Mouse (Mus musculus) embryonic facial prominence, embryonic 10.5 days (tissue): Measurements from ENCODE around the gene Ccdc18. TPM values are rescaled to one million over a fixed set of nuclear protein-coding genes. Genes with fewer than 3 reads are reported as not detected.
"Not testable (repeated sequence)": the region's sequence is repeated elsewhere in the genome, so short reads cannot be mapped to it uniquely, and the experiment has no call there.

Source experiments
- DNase-seq: peaks from one replicate; pipeline ENCODE4 v3.0.0-alpha.2; 2017; ENCODE audit warnings: low spot score
- H3K27ac ChIP-seq: fragments of 300-500 bp; sonication (generic); replicated peaks from 2 replicates; pipeline ENCODE4 v1.5.1; 2016; ENCODE audit warnings: mild to moderate bottlenecking
- H3K27me3 ChIP-seq: fragments of 300-500 bp; sonication (generic); replicated peaks from 2 replicates; pipeline ENCODE4 v1.6.1; 2016; ENCODE audit warnings: low read depth, mild to moderate bottlenecking; ENCODE audit not compliant: poor library complexity, severe bottlenecking
- H3K36me3 ChIP-seq: fragments of 300-500 bp; sonication (generic); replicated peaks from 2 replicates; pipeline ENCODE4 v1.6.1; 2016; ENCODE audit warnings: mild to moderate bottlenecking, moderate library complexity
- H3K4me1 ChIP-seq: fragments of 300-500 bp; sonication (generic); 2 replicates; pipeline ENCODE4 v1.6.1; 2016
- H3K4me3 ChIP-seq: fragments of 300-500 bp; sonication (generic); 2 replicates; pipeline ENCODE4 v1.5.1; 2016; ENCODE audit warnings: mild to moderate bottlenecking, moderate library complexity
- H3K9me3 ChIP-seq: fragments of 300-500 bp; sonication (generic); 2 replicates; pipeline ENCODE4 v1.6.1; 2016; ENCODE audit warnings: mild to moderate bottlenecking
- WGBS: fragments of 180-500 bp; shearing (Covaris S2); methylation state at CpG from one replicate; pipeline ENCODE4 v1.1.7; 2016; 5-methylcytosine and 5-hydroxymethylcytosine counted together
- polyA plus RNA-seq: library from polyadenylated mRNA; unstranded; fragments of >200 nt; fragmentation: Nextera tagmentation; extraction: Ambion mirVana; gene quantifications from 2 replicates; pipeline ENCODE4 v1.2.1, GENCODE M21; 2016

Ccdc18 gene
- polyA plus RNA-seq, 1 experiment from 2014 or later: 15.1 TPM

GRCm38 (mm10) chr5:108163695-108164094 is 31.0 kb downstream of the Ccdc18 start:
- Histone ChIP-seq H3K27me3 (no peaks in the 10 kb centered on the region), H3K4me3 (no peak overlapping the region), H3K27ac (no peak overlapping the region), H3K4me1 (no peaks in the 10 kb centered on the region), H3K36me3 (no peaks in the 10 kb centered on the region; the same call in 1 of the 2 replicates), H3K9me3 (no peaks in the 10 kb centered on the region)
- WGBS: 23% methylated on average over 1 of the region's 1 CpGs
- DNase-seq: peak; percentile 21

DNA sequence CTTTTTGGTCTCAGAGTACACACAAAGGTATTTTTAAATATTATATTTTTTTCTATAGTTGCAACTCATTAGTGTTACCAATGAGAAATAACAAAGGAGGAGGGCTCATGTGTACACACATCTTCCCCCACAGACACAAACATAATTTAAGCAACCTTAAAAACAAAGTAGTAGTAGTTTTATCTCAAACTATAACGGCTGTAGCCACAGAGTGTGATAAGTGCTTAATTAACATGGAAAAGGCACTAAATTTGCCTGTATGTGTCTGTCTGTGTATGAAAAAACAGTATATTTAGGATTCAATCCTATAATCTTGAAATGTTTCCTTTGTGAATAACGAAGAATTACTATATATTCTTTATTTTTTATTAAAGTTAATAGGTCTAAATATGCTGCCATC is 51.4 kb downstream of the Ccdc18 start:
- no peak overlapping the region for H3K4me3 ChIP-seq
- WGBS: 89% methylated on average over 2 of the region's 2 CpGs
- no peaks in the 10 kb centered on the region for H3K9me3 ChIP-seq
- 0 out of 2 replicates have a peak, but pooled peaks cover 3% of the 10 kb centered on the region for H3K36me3 ChIP-seq
- no peaks in the 10 kb centered on the region for H3K4me1 ChIP-seq
- no peak overlapping the region for H3K27ac ChIP-seq
- H3K27me3 ChIP-seq: no peaks in the 10 kb centered on the region
- no peak for DNase-seq

DNA sequence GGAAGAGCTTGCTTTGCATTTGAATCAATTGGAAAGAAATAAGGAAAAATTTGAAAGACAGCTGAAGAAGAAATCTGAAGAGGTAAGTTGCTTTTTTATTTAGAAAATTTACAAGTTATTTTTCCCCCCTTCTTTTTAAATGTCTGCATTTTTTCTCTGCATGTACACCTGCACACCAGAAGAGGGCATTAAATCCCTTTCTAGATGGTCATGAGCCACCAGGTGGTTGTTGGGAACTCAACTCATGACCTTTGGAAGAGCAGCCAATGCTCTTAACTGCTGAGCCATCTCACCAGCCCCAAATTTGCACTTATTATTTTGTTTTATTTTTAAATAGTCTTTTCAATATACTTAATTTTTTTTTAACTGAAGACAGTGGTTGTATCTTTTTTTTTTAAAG is 56.3 kb downstream of the Ccdc18 start:
- Histone ChIP-seq H3K27me3 (no peaks in the 10 kb centered on the region), H3K27ac (no peak overlapping the region)
- DNase-seq: no peak

DNA sequence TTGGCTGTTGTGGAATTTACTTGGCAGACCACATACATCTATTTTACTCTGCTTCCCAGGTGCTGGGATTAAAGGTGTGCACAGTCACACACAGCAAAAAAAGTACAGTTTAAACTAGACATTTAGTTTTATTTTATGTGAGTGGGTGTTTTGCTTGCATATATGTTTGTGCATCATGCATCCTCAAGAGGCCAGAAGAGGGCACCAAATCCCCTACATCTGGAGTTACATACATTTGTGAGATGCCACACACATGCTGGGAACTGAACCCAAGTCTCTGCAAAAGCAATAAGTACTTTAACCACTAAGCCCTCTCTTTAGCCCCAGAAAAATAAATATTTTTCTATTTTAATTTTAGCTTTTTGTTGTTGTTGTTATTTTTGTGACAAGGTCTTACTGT is 73.3 kb downstream of the Ccdc18 start:
- no peak overlapping the region for H3K4me3 ChIP-seq
- no peak for DNase-seq
- H3K4me1 ChIP-seq: no peaks in the 10 kb centered on the region
- no peaks in the 10 kb centered on the region for H3K9me3 ChIP-seq
- H3K36me3 ChIP-seq: peaks cover 3% of the 10 kb centered on the region; the same call in 1 of the 2 replicates
- H3K27me3 ChIP-seq: no peaks in the 10 kb centered on the region
- H3K27ac ChIP-seq: no peak overlapping the region

More for the DNA sequence above, 56.3 kb downstream of the Ccdc18 start:
- no peak overlapping the region for H3K4me3 ChIP-seq
- H3K36me3 ChIP-seq: no peaks in the 10 kb centered on the region
- no peaks in the 10 kb centered on the region for H3K4me1 ChIP-seq
- no peaks in the 10 kb centered on the region for H3K9me3 ChIP-seq

- 92% methylated on average over 4 of the region's 4 CpGs for WGBS
- Histone ChIP-seq H3K4me3 (no peak overlapping the region), H3K9me3 (no peaks in the 10 kb centered on the region), H3K27me3 (no peaks in the 10 kb centered on the region), H3K36me3 (no peaks in the 10 kb centered on the region), H3K27ac (no peak overlapping the region), H3K4me1 (no peaks in the 10 kb centered on the region)
- DNase-seq: no peak
Measured at GRCm38 (mm10) chr5:108211512-108211911, 78.8 kb downstream of the Ccdc18 start.

DNA sequence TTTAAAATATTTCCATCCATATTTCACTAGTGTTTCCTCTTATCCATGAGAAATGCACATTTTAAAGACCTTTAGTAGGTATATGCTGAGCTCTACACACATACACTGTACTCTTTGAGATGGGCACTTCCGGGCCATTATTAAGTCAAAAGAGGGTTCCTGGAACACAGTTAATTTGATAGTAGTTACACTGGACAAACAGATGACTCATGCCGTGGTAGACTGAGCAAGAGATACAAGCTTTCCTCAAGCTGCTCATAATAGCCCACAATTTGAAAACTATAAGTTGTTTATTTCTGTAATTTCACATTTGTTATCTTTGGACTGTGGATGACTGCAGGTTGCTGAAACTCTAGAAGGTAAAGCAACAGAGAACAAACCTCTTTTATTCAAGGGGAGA is 82.3 kb downstream of the Ccdc18 start:
- 93% methylated on average over 2 of the region's 2 CpGs for WGBS
- no peaks in the 10 kb centered on the region for H3K36me3 ChIP-seq
- DNase-seq: no peak
- no peaks in the 10 kb centered on the region for H3K4me1 ChIP-seq
- no peak overlapping the region for H3K27ac ChIP-seq
- no peak overlapping the region for H3K4me3 ChIP-seq
- no peaks in the 10 kb centered on the region for H3K27me3 ChIP-seq
- H3K9me3 ChIP-seq: no peaks in the 10 kb centered on the region

DNA sequence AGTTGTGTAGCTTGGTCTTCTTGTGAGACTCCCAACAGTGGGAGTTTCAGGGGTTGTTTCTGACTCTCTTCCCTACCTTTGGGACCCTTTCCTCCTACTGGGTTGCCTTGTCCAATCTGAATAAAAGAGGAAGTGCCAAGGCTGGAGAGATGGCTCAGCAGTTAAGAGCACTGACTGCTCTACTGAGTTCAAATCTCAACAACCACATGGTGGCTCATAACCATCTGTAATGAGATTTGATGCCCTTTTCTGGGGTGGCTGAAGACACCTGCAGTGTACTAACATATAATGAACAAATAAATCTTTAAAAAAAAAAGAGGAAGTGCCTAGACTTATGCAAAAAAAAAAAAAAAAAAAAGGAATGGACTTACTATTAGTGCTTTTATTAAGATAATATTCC is 91.4 kb downstream of the Ccdc18 start:
- Histone ChIP-seq H3K4me1 (no peaks in the 10 kb centered on the region), H3K27ac (no peak overlapping the region), H3K9me3 (no peaks in the 10 kb centered on the region), H3K36me3 (no peaks in the 10 kb centered on the region), H3K27me3 (no peaks in the 10 kb centered on the region), H3K4me3 (no peak overlapping the region)
- DNase-seq: no peak

GRCm38 (mm10) chr5:108226159-108226558 is 93.5 kb downstream of the Ccdc18 start:
- Histone ChIP-seq H3K4me3 (no peak overlapping the region), H3K27me3 (no peaks in the 10 kb centered on the region), H3K9me3 (no peaks in the 10 kb centered on the region), H3K27ac (no peak overlapping the region), H3K36me3 (no peaks in the 10 kb centered on the region), H3K4me1 (no peaks in the 10 kb centered on the region)
- no peak for DNase-seq

GRCm38 (mm10) chr5:108246314-108246765 is 113.7 kb downstream of the Ccdc18 start:
- Histone ChIP-seq H3K27ac (no peak overlapping the region), H3K4me1 (no peaks in the 10 kb centered on the region), H3K27me3 (no peaks in the 10 kb centered on the region), H3K36me3 (no peaks in the 10 kb centered on the region), H3K4me3 (no peak overlapping the region), H3K9me3 (no peaks in the 10 kb centered on the region)
- DNase-seq: no peak
- 72% methylated on average over 3 of the region's 3 CpGs for WGBS

DNA sequence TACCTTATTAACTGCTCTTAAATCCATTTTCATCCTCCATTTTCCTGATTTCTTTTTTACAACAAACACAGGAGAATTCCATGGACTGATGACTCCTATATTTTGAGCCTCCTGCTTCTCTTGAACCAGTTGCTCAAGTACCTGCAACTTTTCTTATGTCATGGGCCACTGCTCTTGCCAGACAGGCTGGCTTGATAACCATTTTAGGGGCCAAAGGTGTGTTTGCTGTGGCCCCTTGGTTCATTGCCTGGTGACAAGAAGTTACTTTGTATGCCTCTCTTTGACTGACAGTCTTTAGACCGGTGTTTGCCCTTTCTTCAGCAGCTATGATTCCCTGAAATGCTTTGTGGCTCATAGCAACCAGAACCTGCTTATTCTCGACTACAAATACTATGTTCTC is 117.4 kb downstream of the Ccdc18 start:
- H3K4me1 ChIP-seq: no peaks in the 10 kb centered on the region
- DNase-seq: no peak
- H3K27ac ChIP-seq: no peak overlapping the region
- H3K9me3 ChIP-seq: no peaks in the 10 kb centered on the region
- H3K36me3 ChIP-seq: no peaks in the 10 kb centered on the region
- no peaks in the 10 kb centered on the region for H3K27me3 ChIP-seq
- WGBS: 73% methylated on average over 2 of the region's 2 CpGs
- H3K4me3 ChIP-seq: no peak overlapping the region

GRCm38 (mm10) chr5:108255259-108255658 is 122.6 kb downstream of the Ccdc18 start:
- WGBS: 84% methylated on average over 5 of the region's 5 CpGs
- Histone ChIP-seq H3K4me3 (no peak overlapping the region), H3K9me3 (no peaks in the 10 kb centered on the region), H3K27me3 (no peaks in the 10 kb centered on the region), H3K4me1 (no peaks in the 10 kb centered on the region), H3K36me3 (no peaks in the 10 kb centered on the region), H3K27ac (no peak overlapping the region)
- DNase-seq: no peak

DNA sequence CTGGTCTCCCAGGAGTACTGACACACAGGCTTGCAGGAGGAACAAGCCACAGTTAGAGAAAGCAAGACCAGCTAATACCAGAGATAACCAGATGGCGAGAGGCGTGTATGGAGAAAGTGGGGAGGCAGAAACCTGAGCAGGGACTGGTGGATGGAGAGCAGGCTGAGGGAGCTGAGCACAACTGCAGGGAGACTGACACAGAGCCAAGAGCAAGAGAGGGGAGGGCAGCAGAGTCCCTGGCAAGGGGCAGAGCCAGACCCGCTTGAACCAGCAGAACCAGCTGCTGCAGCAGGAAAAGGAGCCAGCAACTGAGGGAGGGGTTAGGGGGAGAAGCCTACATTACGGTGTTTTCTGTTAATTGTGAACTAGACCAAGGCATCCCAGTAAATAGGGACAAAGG is 130.0 kb downstream of the Ccdc18 start:
- Histone ChIP-seq H3K4me1 (peaks cover 8% of the 10 kb centered on the region), H3K36me3 (no peaks in the 10 kb centered on the region), H3K27me3 (no peaks in the 10 kb centered on the region), H3K9me3 (no peaks in the 10 kb centered on the region), H3K4me3 (no peak overlapping the region), H3K27ac (0 out of 2 replicates have a peak overlapping the region, but pooled peaks have one; percentile 5)
- WGBS: 50% methylated on average over 4 of the region's 4 CpGs
- DNase-seq: peak; percentile 21

- H3K9me3 ChIP-seq, H3K27ac ChIP-seq, DNase-seq, H3K4me3 ChIP-seq, H3K36me3 ChIP-seq, H3K27me3 ChIP-seq: not testable (repeated sequence)
- 88% methylated on average over 1 of the region's 1 CpGs for WGBS
- peaks cover 16% of the 10 kb centered on the region for H3K4me1 ChIP-seq
Measured at GRCm38 (mm10) chr5:108263785-108264184, 131.1 kb downstream of the Ccdc18 start.

- no peak for DNase-seq
- no peaks in the 10 kb centered on the region for H3K27me3 ChIP-seq
- peaks cover 35% of the 10 kb centered on the region for H3K4me1 ChIP-seq
- peaks cover 4% of the 10 kb centered on the region; the same call in 1 of the 2 replicates for H3K36me3 ChIP-seq
- H3K27ac ChIP-seq: no peak overlapping the region
- no peak overlapping the region for H3K4me3 ChIP-seq
- no peaks in the 10 kb centered on the region for H3K9me3 ChIP-seq
Measured at GRCm38 (mm10) chr5:108266990-108267389, 134.3 kb downstream of the Ccdc18 start.
